Mouse (Mus musculus): Measurements from ENCODE around the gene Hdhd5. TPM values are rescaled to one million over a fixed set of nuclear protein-coding genes. Genes with fewer than 3 reads are reported as not detected.

The Hdhd5 gene
- 5.4 TPM for polyA plus RNA-seq (2014; fragmentation: Illumina TruSeq; extraction: RNeasy Lipid Tissue Mini Kit (QIAGEN cat#74804); ENCODE audit: low replicate concordance)

GRCm38 (mm10) chr6:120531020-120531965, at the start of gene Hdhd5:
Gene Hdhd5, minus strand, starts transcription at chr6:120531319.

GRCm38 (mm10) chr6:120493374-120494181, 37.5 kb downstream of the Hdhd5 start, which contains the start of gene Tmem121b:
Gene Tmem121b, minus strand, starts transcription at chr6:120493807.

GRCm38 (mm10) chr6:120463086-120463871, 67.8 kb downstream of the Hdhd5 start, which contains the start of gene Il17ra:
Gene Il17ra, plus strand, starts transcription at chr6:120463247.

Other genes with a start within 250 kb of the Hdhd5 start
- gene D330020A13Rik, start 237.0 kb downstream of the Hdhd5 start, polyA plus RNA-seq (2014; fragmentation: Illumina TruSeq; extraction: RNeasy Lipid Tissue Mini Kit (QIAGEN cat#74804); ENCODE audit: low replicate concordance): not detected
- 0.93 TPM for gene B4galnt3, start 236.8 kb downstream of the Hdhd5 start, polyA plus RNA-seq (2014; fragmentation: Illumina TruSeq; extraction: RNeasy Lipid Tissue Mini Kit (QIAGEN cat#74804); ENCODE audit: low replicate concordance)
- gene Kdm5a, start 167.2 kb downstream of the Hdhd5 start, polyA plus RNA-seq (2014; fragmentation: Illumina TruSeq; extraction: RNeasy Lipid Tissue Mini Kit (QIAGEN cat#74804); ENCODE audit: low replicate concordance): 37.5 TPM
- gene Ccdc77, start 166.9 kb downstream of the Hdhd5 start, polyA plus RNA-seq (2014; fragmentation: Illumina TruSeq; extraction: RNeasy Lipid Tissue Mini Kit (QIAGEN cat#74804); ENCODE audit: low replicate concordance): 11.4 TPM
- 3.2 TPM for gene Il17ra, start 68.1 kb downstream of the Hdhd5 start, polyA plus RNA-seq (2014; fragmentation: Illumina TruSeq; extraction: RNeasy Lipid Tissue Mini Kit (QIAGEN cat#74804); ENCODE audit: low replicate concordance)
- not detected for gene Tmem121b, start 37.5 kb downstream of the Hdhd5 start, polyA plus RNA-seq (2014; fragmentation: Illumina TruSeq; extraction: RNeasy Lipid Tissue Mini Kit (QIAGEN cat#74804); ENCODE audit: low replicate concordance)
- gene Cecr2, start 135.1 kb upstream of the Hdhd5 start, polyA plus RNA-seq (2014; fragmentation: Illumina TruSeq; extraction: RNeasy Lipid Tissue Mini Kit (QIAGEN cat#74804); ENCODE audit: low replicate concordance): 0.26 TPM
- gene Slc25a18, start 242.3 kb upstream of the Hdhd5 start, polyA plus RNA-seq (2014; fragmentation: Illumina TruSeq; extraction: RNeasy Lipid Tissue Mini Kit (QIAGEN cat#74804); ENCODE audit: low replicate concordance): not detected

Data from small intestine, adult 10 weeks (tissue).